Mouse (Mus musculus): ENCODE results near the gene Ciapin1.

Ciapin1 gene

DNA sequence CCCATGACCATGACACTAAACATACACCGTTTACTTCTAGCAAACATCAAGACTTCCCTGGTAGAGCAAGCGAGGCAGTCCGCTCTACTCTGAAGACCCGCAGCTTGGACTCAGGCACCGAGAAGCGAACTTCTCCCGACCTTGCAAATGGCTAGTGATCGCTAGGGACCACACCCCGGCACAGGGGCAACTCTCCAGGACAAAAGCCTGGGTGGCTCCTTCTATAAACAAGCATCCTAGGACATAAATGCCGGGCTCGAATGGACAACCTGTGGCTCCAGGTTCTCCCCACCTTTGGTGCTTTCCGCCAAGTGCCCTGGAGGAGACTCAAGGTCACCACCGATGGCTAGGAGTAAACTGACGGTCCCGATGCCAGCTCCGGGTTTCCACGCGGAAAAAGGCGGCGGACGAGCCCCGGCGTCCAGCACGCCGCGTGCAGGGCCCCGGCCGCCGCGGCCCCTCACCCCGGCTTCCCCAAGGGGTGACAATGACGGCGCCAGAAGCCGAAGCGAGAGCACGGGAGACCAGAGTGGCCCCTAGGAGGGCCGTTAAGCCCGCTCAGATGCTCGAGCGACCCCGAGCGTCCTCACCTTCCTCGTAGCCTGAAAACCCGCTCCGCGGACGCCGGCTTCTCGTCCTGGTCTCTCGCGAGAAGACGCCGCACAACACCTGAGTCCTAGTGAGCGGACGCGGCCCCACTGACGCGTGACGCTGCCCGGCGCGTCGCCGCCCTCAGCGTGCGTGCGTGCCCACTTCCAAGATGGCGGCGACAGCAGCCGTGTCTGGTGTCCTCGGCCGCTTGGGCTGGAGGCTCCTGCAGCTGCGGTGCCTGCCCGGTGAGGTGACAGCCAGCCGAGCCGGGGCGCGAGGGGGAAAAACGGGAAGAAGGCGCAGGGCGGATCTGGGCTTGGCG, at the start of gene Ciapin1, which contains the start of gene Coq9:
TSS of gene Ciapin1 (minus strand) at position 697 of the 913 bp plus-strand sequence.
TSS of gene Coq9 (plus strand) at position 660 of the 913 bp plus-strand sequence.
- peak; percentile 93 to 95 for DNase-seq (ENCODE audit: low spot score in 2 of 2)

DNA sequence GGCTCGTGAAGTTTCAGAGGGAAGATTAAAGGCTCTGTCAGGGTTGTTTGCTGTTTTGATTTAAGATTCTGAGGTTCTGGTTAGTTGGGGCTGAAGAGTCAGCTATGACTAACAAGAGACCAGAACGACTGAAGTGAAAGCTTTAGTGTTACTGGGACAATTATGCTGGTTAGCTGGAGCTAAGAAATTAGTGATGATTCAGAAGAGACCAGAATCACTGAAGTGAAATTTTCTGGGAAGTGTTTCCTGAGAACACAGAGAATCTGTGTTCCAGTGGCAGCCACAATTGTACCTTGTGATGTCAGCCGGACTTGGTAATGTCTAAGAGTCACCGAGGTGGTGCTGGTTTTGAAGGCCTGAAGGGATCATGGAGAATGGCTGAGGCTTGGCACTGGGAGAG, 42.6 kb upstream of the Ciapin1 start:
- DNase-seq (ENCODE audit: low spot score in 2 of 2), result no peak

GRCm38 (mm10) chr8:94876820-94877219, 38.7 kb upstream of the Ciapin1 start:
- no peak for DNase-seq (ENCODE audit: low spot score in 2 of 2)

DNA sequence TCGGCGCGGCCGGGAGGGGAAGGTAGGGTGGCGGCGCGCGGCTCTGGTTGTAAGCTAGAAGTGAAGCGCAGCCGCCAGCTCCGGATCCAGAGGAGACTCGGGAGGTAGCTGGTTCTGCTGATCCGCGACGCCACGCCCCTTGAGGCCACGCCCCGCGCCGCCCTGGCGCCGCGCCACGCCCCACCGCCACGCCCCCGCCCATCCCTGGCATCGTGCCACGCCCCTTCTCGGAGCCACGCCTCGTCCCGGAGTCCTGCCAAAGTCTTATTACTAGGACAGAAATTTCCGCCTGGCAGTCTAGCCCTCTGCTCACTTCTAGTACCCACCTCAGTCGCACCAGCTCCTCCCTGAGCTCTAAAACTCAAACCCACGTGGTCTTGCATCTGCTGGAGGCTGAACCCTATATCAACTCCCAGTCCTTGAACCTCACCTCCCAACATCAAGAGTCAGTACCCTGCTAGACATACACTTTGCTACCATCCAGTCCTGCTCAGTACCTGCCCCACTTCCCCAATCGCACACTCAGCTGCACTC, 38.1 kb upstream of the Ciapin1 start, which contains the start of gene Dok4:
TSS of gene Dok4 (minus strand) at position 134 of the 534 bp plus-strand sequence.
- DNase-seq (ENCODE audit: low spot score in 2 of 2), result peak; percentile 86 to 94

- no peak for DNase-seq (ENCODE audit: low spot score in 2 of 2)
These were observed 37.7 kb upstream of the Ciapin1 start for GRCm38 (mm10) chr8:94875871-94876150.

- DNase-seq (ENCODE audit: low spot score in 2 of 2), result no peak
These were observed 37.1 kb upstream of the Ciapin1 start for GRCm38 (mm10) chr8:94875096-94875870.

- peak; percentile 55 to 75 for DNase-seq (ENCODE audit: low spot score in 2 of 2)
These were observed 36.2 kb upstream of the Ciapin1 start for GRCm38 (mm10) chr8:94874358-94874757.

DNA sequence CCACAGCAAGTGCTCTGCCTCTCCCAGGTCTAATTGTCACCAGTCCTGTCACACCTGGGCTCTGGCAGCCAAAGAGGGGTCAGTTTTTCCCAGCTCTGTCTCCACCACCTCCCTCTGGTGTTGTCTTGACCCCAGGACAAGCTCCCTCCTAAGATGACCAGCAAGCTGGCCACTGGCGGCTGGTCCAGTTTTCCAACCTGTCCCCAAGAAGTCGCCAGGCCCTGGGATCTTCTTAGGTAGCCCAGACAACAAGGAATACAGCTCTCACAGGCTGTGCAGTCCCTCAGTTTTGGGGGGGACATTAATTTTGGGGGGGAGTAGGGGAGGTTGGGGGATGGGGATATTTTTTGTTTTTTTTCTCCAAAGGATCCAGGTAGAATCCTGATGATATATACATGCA, 34.4 kb upstream of the Ciapin1 start:
- DNase-seq (ENCODE audit: low spot score in 2 of 2), result no peak

GRCm38 (mm10) chr8:94872156-94872555, 34.0 kb upstream of the Ciapin1 start:
- no peak for DNase-seq (ENCODE audit: low spot score in 2 of 2)

DNA sequence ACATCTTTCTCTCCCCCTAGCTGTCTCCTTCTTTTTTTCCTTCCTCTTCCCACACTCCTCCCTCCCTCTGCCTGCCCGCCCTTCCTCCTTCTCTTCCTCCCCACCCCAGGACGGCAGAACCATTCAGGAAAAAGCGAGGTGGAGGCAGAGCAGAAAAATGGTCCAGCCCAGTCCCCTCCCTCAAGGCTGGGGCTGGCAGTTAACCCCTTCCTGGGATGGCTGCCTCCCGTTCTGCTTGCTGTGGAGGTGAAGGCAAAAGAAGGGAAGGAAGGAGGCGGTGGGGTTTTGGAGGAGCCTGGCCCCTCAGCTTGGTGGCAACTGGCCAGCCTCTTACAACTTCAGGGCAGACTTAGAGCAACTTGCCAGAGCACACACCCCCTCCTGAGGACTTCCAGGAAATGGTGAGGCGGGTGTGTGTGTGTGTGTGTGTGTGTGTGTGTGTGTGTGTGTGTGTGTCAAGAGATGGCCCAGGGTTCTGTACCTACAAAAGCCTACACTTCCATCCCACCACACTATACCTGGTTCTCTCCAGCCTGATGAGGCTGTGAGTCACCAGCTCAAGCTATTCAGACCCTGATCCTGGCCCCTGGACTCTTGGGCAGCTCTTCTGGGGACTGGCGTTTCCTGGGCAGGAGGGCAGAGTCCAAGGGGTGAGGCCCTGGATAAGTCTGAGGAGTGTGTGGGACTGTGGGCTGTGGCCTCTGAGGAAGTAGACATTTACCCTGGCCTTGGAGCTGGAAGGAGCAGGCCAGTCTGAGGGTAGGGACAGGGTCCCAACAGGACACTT, 33.1 kb upstream of the Ciapin1 start:
- DNase-seq (ENCODE audit: low spot score in 2 of 2), result peak; percentile 68 to 71

DNA sequence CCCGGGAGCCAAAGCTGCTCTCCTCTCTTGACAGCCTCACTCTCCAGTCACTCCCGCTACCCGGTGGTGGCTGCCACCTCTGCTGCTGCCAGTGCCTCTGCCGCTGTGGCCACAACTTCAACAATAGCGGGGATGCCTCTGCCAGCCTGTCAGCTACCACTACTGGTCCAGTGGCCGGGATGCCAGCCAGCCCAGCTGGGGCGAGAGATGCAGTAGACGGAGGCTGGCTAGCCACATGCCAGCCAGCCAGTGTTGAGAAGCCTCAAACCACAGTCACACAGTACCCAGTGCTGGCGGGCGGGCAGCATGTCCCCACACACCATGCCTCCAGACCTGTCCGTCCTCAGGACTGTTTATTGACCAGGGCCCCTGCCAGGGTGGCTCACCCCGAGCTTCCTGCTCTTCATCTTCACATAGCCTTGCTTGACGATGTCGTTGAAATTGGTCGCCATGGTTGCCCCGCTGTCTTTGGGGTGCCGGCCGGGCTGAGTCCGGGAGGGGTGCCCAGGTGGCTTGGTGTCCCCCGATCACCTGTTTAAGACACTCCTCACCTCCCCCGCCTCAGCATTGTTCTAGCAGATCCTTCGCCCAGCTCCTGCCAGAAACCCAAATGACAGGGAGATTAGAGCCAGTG, 32.4 kb upstream of the Ciapin1 start:
- no peak for DNase-seq (ENCODE audit: low spot score in 2 of 2)

DNA sequence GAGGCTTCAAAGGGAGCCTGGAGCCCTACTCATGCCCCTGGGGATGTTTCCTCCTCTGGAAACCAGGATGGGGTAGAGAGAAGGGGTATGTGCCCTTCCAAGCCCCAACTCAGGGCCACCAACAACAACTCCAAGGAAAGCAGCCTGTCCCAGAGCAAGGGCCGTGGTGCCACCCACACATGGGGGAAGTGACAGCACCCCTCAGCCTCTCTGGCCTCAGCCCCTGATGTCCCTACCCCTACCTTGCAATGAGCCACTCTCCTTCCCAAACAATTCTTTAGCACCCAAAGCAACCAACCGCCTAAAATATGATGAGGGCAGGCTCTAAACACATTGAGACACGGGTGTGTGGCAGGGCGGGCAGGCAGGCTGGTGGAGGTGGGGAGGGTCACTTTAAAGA, 31.8 kb upstream of the Ciapin1 start:
- DNase-seq (ENCODE audit: low spot score in 2 of 2), result no peak

DNA sequence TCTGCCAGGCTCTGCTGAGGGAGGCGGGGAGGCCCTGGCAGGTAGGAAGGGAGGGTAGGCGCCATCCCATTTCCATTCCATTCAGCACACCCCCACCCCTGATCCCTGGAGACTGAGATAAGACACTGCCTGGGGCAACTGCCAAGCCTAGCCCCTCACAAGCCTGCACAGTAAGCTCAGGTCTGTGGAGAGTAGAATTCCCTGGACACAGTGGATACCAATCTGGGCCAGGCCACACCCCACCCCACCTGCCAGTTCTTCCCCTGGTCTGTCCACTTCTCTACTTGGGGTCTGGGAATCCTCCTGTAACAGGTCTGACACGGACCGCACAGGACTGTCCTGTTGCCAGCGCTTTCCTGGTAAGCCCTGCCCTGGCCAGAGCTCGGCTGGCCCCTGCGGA, 31.0 kb upstream of the Ciapin1 start:
- DNase-seq (ENCODE audit: low spot score in 2 of 2), result no peak

DNA sequence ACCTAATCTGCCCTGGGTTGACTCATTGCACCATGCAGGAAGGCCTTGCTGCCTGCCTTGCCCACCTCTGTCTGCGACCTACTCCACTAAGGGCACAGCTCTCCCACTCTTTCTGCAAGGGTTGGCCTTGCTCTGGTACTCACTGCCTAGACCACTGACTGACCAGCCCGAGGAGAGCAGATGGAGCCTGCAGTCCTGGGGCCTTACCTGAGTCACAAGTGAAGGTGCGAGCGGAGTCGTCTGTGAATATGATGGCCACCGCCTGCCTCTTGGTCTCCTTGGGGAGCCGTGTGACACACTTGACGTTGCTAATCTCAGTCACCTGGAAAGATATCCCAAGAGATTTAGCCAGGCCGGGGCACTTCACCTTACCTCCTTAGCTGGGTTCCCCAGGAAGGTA, 28.8 kb upstream of the Ciapin1 start:
- no peak for DNase-seq (ENCODE audit: low spot score in 2 of 2)

DNA sequence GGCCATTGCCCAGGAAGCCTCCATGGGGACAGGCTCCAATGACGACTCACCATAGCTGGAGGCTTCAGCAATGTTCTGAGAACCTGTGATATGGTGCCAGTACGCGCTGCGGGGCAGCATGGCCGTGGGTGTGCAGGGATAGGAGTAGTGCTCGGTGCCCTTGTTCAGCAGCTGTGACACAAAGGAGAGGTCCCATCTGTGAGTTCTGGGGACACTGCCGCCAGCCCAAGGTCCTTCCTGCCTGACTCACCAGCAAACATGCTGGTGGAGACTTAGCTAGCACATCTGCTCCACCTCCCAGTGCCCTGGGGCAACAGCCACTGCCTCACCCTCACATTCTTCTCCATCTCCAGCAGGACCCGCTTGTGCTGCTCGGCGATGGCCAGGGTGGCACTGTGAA, 27.1 kb upstream of the Ciapin1 start:
- no peak for DNase-seq (ENCODE audit: low spot score in 2 of 2)

- DNase-seq (ENCODE audit: low spot score in 2 of 2), result no peak
These were observed 25.9 kb upstream of the Ciapin1 start for GRCm38 (mm10) chr8:94863897-94864673.

DNA sequence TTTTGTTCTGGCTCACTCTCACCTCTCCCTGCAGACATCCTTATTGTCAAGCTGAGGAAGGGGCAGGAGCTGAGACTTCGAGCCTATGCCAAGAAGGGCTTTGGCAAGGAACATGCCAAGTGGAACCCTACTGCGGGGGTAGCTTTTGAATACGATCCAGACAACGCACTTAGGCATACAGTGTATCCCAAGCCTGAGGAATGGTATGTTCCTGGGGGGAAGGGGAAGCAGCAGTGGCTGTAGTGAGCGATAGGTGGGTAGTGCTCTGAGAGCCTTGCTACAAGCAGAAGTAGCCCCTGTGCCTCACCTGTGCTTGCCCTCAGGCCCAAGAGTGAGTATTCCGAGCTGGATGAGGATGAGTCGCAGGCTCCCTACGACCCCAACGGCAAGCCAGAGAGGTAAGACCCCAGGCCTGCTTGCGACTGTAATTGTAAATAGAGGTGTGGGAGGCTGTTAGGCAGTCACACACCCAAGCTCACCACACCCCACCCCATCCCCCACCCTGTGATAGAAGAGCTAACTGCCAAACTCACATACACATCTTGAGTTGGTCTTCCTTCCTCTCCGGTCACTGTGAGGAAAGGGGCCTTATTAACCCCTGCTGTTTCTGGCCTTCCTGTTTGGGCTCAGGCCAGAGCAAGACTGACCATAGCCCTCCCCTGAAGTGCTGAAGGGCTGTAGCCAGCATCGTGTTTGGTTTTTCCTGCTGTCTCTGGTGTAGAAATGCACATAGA, 24.5 kb upstream of the Ciapin1 start:
- no peak for DNase-seq (ENCODE audit: low spot score in 2 of 2)

- DNase-seq (ENCODE audit: low spot score in 2 of 2), result no peak
These were observed 23.3 kb upstream of the Ciapin1 start for GRCm38 (mm10) chr8:94861352-94861910.
